Mouse (Mus musculus): Measurements from ENCODE around the gene Sncb.

Sncb gene

GRCm38 (mm10) chr13:54749864-54750411 lies 16.5 kb downstream of the Sncb start, which contains the start of gene Gprin1:
Gprin1 (minus strand) TSS chr13:54749874.
- no peak for DNase-seq (ENCODE audit: extremely low spot score, low read depth, low spot score)

GRCm38 (mm10) chr13:54749061-54749863 lies 17.1 kb downstream of the Sncb start:
- DNase-seq (ENCODE audit: extremely low spot score, low read depth, low spot score), result no peak

- no peak for DNase-seq (ENCODE audit: extremely low spot score, low read depth, low spot score)
Measured at GRCm38 (mm10) chr13:54748721-54749060, 17.7 kb downstream of the Sncb start.

- DNase-seq (ENCODE audit: extremely low spot score, low read depth, low spot score), result no peak
Measured at GRCm38 (mm10) chr13:54748190-54748589, 18.2 kb downstream of the Sncb start.

GRCm38 (mm10) chr13:54746896-54747295 lies 19.5 kb downstream of the Sncb start:
- no peak for DNase-seq (ENCODE audit: extremely low spot score, low read depth, low spot score)

GRCm38 (mm10) chr13:54746110-54746509 lies 20.3 kb downstream of the Sncb start:
- DNase-seq (ENCODE audit: extremely low spot score, low read depth, low spot score), result no peak

- DNase-seq (ENCODE audit: extremely low spot score, low read depth, low spot score), result no peak
Measured at GRCm38 (mm10) chr13:54738213-54738601, 28.2 kb downstream of the Sncb start.

- DNase-seq (ENCODE audit: extremely low spot score, low read depth, low spot score), result no peak
Measured at GRCm38 (mm10) chr13:54737488-54738212, 28.7 kb downstream of the Sncb start.

- no peak for DNase-seq (ENCODE audit: extremely low spot score, low read depth, low spot score)
Measured at GRCm38 (mm10) chr13:54736931-54737330, 29.5 kb downstream of the Sncb start.

- no peak for DNase-seq (ENCODE audit: extremely low spot score, low read depth, low spot score)
Measured at GRCm38 (mm10) chr13:54726131-54726530, 40.3 kb downstream of the Sncb start.

GRCm38 (mm10) chr13:54723143-54723542 lies 43.3 kb downstream of the Sncb start:
- DNase-seq (ENCODE audit: extremely low spot score, low read depth, low spot score), result no peak

GRCm38 (mm10) chr13:54716916-54717315 lies 49.5 kb downstream of the Sncb start:
- no peak for DNase-seq (ENCODE audit: extremely low spot score, low read depth, low spot score)

GRCm38 (mm10) chr13:54714996-54715395 lies 51.4 kb downstream of the Sncb start:
- DNase-seq (ENCODE audit: extremely low spot score, low read depth, low spot score), result no peak

GRCm38 (mm10) chr13:54714393-54714792 lies 52.0 kb downstream of the Sncb start:
- DNase-seq (ENCODE audit: extremely low spot score, low read depth, low spot score), result no peak

GRCm38 (mm10) chr13:54710866-54711265 lies 55.5 kb downstream of the Sncb start:
- no peak for DNase-seq (ENCODE audit: extremely low spot score, low read depth, low spot score)
